In genomic region chr2:122236321-122236720, GRCm38 (mm10) we compare ENCODE assay signal across 21 mouse cellular contexts. TPM values are rescaled to one million over a fixed set of nuclear protein-coding genes. Genes with fewer than 3 reads are reported as not detected.
DNase-seq lines count a peak whose midpoint lies in the region; ATAC-seq lines count a peak whose summit lies in the region.
"Had no signal": no experiment of that assay in that cellular context is flagged by ENCODE, and none has a peak within 500 bp of the region (broad histone marks: within the 10 kb centered on the region; RNA-seq: fewer than 3 reads in every experiment).

No protein-coding gene starts in this region.

- H3K36me3 ChIP-seq in heart, embryonic 11.5 days (ENCODE audit: control insufficient read depth, insufficient read depth, low read length), result no peaks in the 10 kb centered on the region
- H3K36me3 ChIP-seq in megakaryocyte, embryonic 14.5 days (replicated peaks; ENCODE audit: low read length), result peaks cover 32% of the 10 kb centered on the region
- H3K36me3 ChIP-seq in hindbrain, embryonic 16.5 days (ENCODE audit: control insufficient read depth, insufficient read depth, low read length), result no peaks in the 10 kb centered on the region
- H3K36me3 ChIP-seq: embryonic facial prominence, embryonic 12.5 days; forebrain, embryonic 10.5 days; hindbrain, embryonic 13.5 days; limb, embryonic 12.5 days; neural tube, embryonic 12.5 days; stomach, embryonic 15.5 days had no signal

- ATAC-seq in heart, embryonic 11.5 days (replicated peaks; ENCODE audit: insufficient number of reproducible peaks, low FRiP score, low TSS enrichment), result no peak
- no peak for ATAC-seq in megakaryocyte, adult 5-6 weeks (ENCODE audit: poor library complexity, severe bottlenecking)
- no peak for ATAC-seq in hindbrain, embryonic 16.5 days

- DNase-seq in heart, postnatal 4 days, result peak; percentile 11
- peak; percentile 60 to 72 for DNase-seq in kidney, postnatal 36 days
- no peak for DNase-seq in T-cell, adult 2 months (ENCODE audit: low spot score)
- DNase-seq: cerebellum, postnatal 14 days had no signal

- no peaks in the 10 kb centered on the region for H3K9me3 ChIP-seq in heart, embryonic 11.5 days (replicated peaks; ENCODE audit: control insufficient read depth, low read length)
- H3K9me3 ChIP-seq in megakaryocyte, embryonic 14.5 days, result no peaks in the 10 kb centered on the region
- no peaks in the 10 kb centered on the region for H3K9me3 ChIP-seq in hindbrain, embryonic 16.5 days (ENCODE audit: control insufficient read depth, low read length)
- H3K9me3 ChIP-seq: embryonic facial prominence, embryonic 12.5 days; forebrain, embryonic 10.5 days; hindbrain, embryonic 13.5 days; limb, embryonic 12.5 days; neural tube, embryonic 12.5 days; stomach, embryonic 15.5 days had no signal

- no peak overlapping the region for H3K4me2 ChIP-seq in heart, embryonic 11.5 days
- no peak overlapping the region for H3K4me2 ChIP-seq in hindbrain, embryonic 16.5 days (ENCODE audit: low read length)
- H3K4me2 ChIP-seq: embryonic facial prominence, embryonic 12.5 days; hindbrain, embryonic 13.5 days; limb, embryonic 12.5 days; neural tube, embryonic 12.5 days; stomach, embryonic 15.5 days had no signal

- peaks cover 3% of the 10 kb centered on the region; the same call in 1 of the 2 replicates for H3K4me1 ChIP-seq in heart, embryonic 11.5 days (ENCODE audit: control insufficient read depth, insufficient read depth, low read length)
- peaks cover 68% of the 10 kb centered on the region for H3K4me1 ChIP-seq in megakaryocyte, embryonic 14.5 days
- peaks cover 5% of the 10 kb centered on the region for H3K4me1 ChIP-seq in hindbrain, embryonic 16.5 days (ENCODE audit: control insufficient read depth, insufficient read depth, low read depth, low read length)
- H3K4me1 ChIP-seq: embryonic facial prominence, embryonic 12.5 days; stomach, embryonic 15.5 days had no signal

- no peak overlapping the region for H3K27ac ChIP-seq in heart, embryonic 11.5 days (ENCODE audit: low read depth, low read length)
- no peak overlapping the region for H3K27ac ChIP-seq in hindbrain, embryonic 16.5 days (ENCODE audit: low read depth, low read length)
- H3K27ac ChIP-seq: embryonic facial prominence, embryonic 12.5 days; forebrain, embryonic 10.5 days; hindbrain, embryonic 13.5 days; left cerebral cortex, adult 2 months; limb, embryonic 12.5 days; neural tube, embryonic 12.5 days; stomach, embryonic 15.5 days had no signal

- no peak overlapping the region for H3K4me3 ChIP-seq in heart, embryonic 11.5 days (ENCODE audit: low read depth, low read length)
- H3K4me3 ChIP-seq in megakaryocyte, embryonic 14.5 days (replicated peaks), result peak overlapping the region; percentile 86
- H3K4me3 ChIP-seq in hindbrain, embryonic 16.5 days (ENCODE audit: low read length), result no peak overlapping the region
- H3K4me3 ChIP-seq: embryonic facial prominence, embryonic 12.5 days; hindbrain, embryonic 13.5 days; left cerebral cortex, adult 2 months; limb, embryonic 12.5 days; neural tube, embryonic 12.5 days; stomach, embryonic 15.5 days had no signal

- H3K27me3 ChIP-seq in heart, embryonic 11.5 days (ENCODE audit: control insufficient read depth, insufficient read depth, low read length), result no peaks in the 10 kb centered on the region
- no peaks in the 10 kb centered on the region for H3K27me3 ChIP-seq in megakaryocyte, embryonic 14.5 days (replicated peaks)
- H3K27me3 ChIP-seq in hindbrain, embryonic 16.5 days (replicated peaks; ENCODE audit: control insufficient read depth, insufficient read depth, low read length), result no peaks in the 10 kb centered on the region
- H3K27me3 ChIP-seq: embryonic facial prominence, embryonic 12.5 days; hindbrain, embryonic 13.5 days; limb, embryonic 12.5 days; neural tube, embryonic 12.5 days; stomach, embryonic 15.5 days had no signal

- no peak overlapping the region for H3K9ac ChIP-seq in heart, embryonic 11.5 days (ENCODE audit: low read depth, low read length)
- no peak overlapping the region for H3K9ac ChIP-seq in hindbrain, embryonic 16.5 days (ENCODE audit: low read depth, low read length)
- H3K9ac ChIP-seq: embryonic facial prominence, embryonic 12.5 days; hindbrain, embryonic 13.5 days; limb, embryonic 12.5 days; neural tube, embryonic 12.5 days; stomach, embryonic 15.5 days had no signal

RNA-seq across cellular contexts. Expression of gene Sord, which starts 1.8 kb away (rescaled TPM):
- 10 to 100 TPM; 84.4 to 86.0 TPM for total RNA-seq in heart, postnatal 4 days (2021)
- polyA plus RNA-seq in heart, embryonic 11.5 days (2014; fragmentation: Nextera tagmentation; extraction: Ambion mirVana), result 45.0 and 49.8 TPM in 2 replicates
- polyA plus RNA-seq in megakaryocyte, embryonic 14.5 days (2012; ENCODE audit: insufficient read depth, low replicate concordance), result 51.9 and 52.7 TPM in 2 replicates
- 26.3 and 27.8 TPM in 2 replicates for total RNA-seq in megakaryocyte, adult 5-6 weeks (2015)
- 34.9 and 36.1 TPM in 2 replicates for total RNA-seq in megakaryocyte, adult 5-6 weeks (2017)
- polyA plus RNA-seq in hindbrain, embryonic 16.5 days (2015; fragmentation: Nextera tagmentation; extraction: Ambion mirVana), result 26.0 and 29.7 TPM in 2 replicates

RNA-seq across cellular contexts. Expression of gene Terb2, which starts 50.2 kb away (rescaled TPM):
- not detected for total RNA-seq in heart, postnatal 4 days (2021)
- not detected in 2 replicates for polyA plus RNA-seq in heart, embryonic 11.5 days (2014; fragmentation: Nextera tagmentation; extraction: Ambion mirVana)
- polyA plus RNA-seq in megakaryocyte, embryonic 14.5 days (2012; ENCODE audit: insufficient read depth, low replicate concordance), result not detected in 2 replicates
- not detected in 2 replicates for total RNA-seq in megakaryocyte, adult 5-6 weeks (2015)
- not detected in 2 replicates for total RNA-seq in megakaryocyte, adult 5-6 weeks (2017)
- polyA plus RNA-seq in hindbrain, embryonic 16.5 days (2015; fragmentation: Nextera tagmentation; extraction: Ambion mirVana), result not detected in 2 replicates
- total RNA-seq: adrenal gland, postnatal 4 days; heart, adult 8-10 months; layer of hippocampus, adult 18-20 months; left cerebral cortex, adult 2 months; megakaryocyte progenitor cell, adult 5-6 weeks; MEL; midbrain, postnatal 0 days had no signal
- polyA plus RNA-seq: embryonic facial prominence, embryonic 12.5 days; forebrain, embryonic 10.5 days; hindbrain, embryonic 13.5 days; limb, embryonic 12.5 days; midbrain, postnatal 0 days; neural tube, embryonic 12.5 days; stomach, embryonic 15.5 days had no signal

RNA-seq across cellular contexts. Expression of gene Patl2, which starts 50.3 kb away (rescaled TPM):
- not detected for total RNA-seq in heart, postnatal 4 days (2021)
- polyA plus RNA-seq in heart, embryonic 11.5 days (2014; fragmentation: Nextera tagmentation; extraction: Ambion mirVana), result not detected in 2 replicates
- polyA plus RNA-seq in megakaryocyte, embryonic 14.5 days (2012; ENCODE audit: insufficient read depth, low replicate concordance), result not detected in 2 replicates
- not detected in 2 replicates for total RNA-seq in megakaryocyte, adult 5-6 weeks (2015)
- total RNA-seq in megakaryocyte, adult 5-6 weeks (2017), result not detected in 2 replicates
- polyA plus RNA-seq in hindbrain, embryonic 16.5 days (2015; fragmentation: Nextera tagmentation; extraction: Ambion mirVana), result 0.06 and 0.08 TPM in 2 replicates
- total RNA-seq: heart, adult 8-10 months; layer of hippocampus, adult 18-20 months; left cerebral cortex, adult 2 months had no signal
- polyA plus RNA-seq: embryonic facial prominence, embryonic 12.5 days; forebrain, embryonic 10.5 days; hindbrain, embryonic 13.5 days; limb, embryonic 12.5 days; neural tube, embryonic 12.5 days; stomach, embryonic 15.5 days had no signal
